Mouse (Mus musculus): Measurements from ENCODE around the gene Ifit2.
"Not testable (repeated sequence)": the region's sequence is repeated elsewhere in the genome, so short reads cannot be mapped to it uniquely, and the experiment has no call there.

DNA sequence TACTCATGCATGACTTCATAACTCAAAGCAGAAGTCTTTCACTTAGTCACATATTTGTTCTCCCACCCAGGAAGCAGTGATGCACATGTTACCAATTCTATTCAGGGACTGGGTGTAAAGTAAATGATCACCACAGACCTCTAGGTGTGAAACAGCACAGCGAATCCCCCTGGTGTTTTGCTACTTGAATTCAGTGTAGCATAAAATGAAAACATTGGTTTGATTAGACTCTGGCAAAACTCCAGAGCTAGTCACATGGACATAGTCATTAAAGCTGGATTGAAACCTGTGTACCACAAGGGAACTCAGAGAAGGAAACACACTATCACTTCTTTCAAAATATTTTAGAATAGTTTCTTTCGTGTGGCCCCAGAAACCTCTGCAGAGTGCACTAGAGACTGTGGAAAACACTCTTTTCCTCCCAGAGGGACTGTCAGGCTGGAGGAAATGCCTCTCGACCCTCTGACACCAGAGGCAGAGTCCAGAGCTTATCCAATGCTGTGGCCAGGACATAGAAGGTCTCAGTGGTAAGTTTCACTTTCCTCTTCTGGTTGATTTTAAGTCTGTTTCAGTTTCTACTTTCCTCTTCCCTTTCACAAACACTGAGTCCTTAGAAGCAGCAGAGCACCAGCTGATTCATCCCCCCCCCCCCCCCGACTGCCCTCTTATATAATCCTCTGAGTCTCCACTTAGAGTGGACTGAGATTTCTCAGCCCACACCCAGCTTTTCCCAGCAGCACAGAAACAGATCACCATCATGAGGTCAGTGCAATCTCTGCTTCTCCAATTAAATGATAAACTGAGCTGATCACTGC, 57.0 kb downstream of the Ifit2 start, which contains the start of gene Ifit3b:
- not testable (repeated sequence) for TF ChIP-seq CTCF (IDR thresholded peaks at IDR 0.05; ENCODE audit: low read depth, low read length); GATA1 (IDR thresholded peaks at IDR 0.05; ENCODE audit: borderline replicate concordance, low read length)
